Mouse (Mus musculus) cerebellum, adult 2 months (tissue): ENCODE measurements around the gene Gfi1b. TPM values are rescaled to one million over a fixed set of nuclear protein-coding genes. Genes with fewer than 3 reads are reported as not detected.
A peak's percentile ranks its signal among the peaks of the same experiment; 100 is the strongest.

Experiments used
- DNase-seq, 2 experiments: peaks; one replicate each; pipeline ENCODE4 v3.0.0; 2021
- H3K27ac ChIP-seq: fragments of 200-500 bp; 2 replicates; pipeline ENCODE4 v1.5.1; 2012; ENCODE audit warnings: low read length, control low read depth, inconsistent platforms; ENCODE audit not compliant: insufficient read depth
- H3K27me3 ChIP-seq: fragments of 200-500 bp; 2 replicates; pipeline ENCODE4 v1.6.1; 2012; ENCODE audit warnings: inconsistent platforms, mild to moderate bottlenecking, low read length, moderate library complexity; ENCODE audit not compliant: control insufficient read depth, insufficient read depth
- H3K4me1 ChIP-seq: fragments of 200-500 bp; 2 replicates; pipeline ENCODE4 v1.6.1; 2011; ENCODE audit warnings: low read length; ENCODE audit not compliant: control insufficient read depth, insufficient read depth
- H3K4me3 ChIP-seq: fragments of 200-500 bp; replicated peaks from 2 replicates; pipeline ENCODE3; 2011; ENCODE audit warnings: mild to moderate bottlenecking, low read depth, low read length, control low read depth; ENCODE audit not compliant: insufficient read depth
- CTCF ChIP-seq: fragments of 200-500 bp; IDR thresholded peaks from 2 replicates; pipeline ENCODE4 v1.5.1; 2011; ENCODE audit warnings: low read depth, mild to moderate bottlenecking, control low read depth, low read length, moderate library complexity, borderline replicate concordance; ENCODE audit not compliant: insufficient read depth
- POLR2A ChIP-seq: fragments of 200-500 bp; IDR thresholded peaks from 2 replicates; pipeline ENCODE4 v1.6.1; 2011; ENCODE audit warnings: low read length, control low read depth, borderline replicate concordance; ENCODE audit not compliant: insufficient read depth
- WGBS: fragments of 180-500 bp; shearing (Covaris S2); methylation state at CpG from one replicate; pipeline ENCODE4 v1.1.7; 2018; 5-methylcytosine and 5-hydroxymethylcytosine counted together
- polyA plus RNA-seq: library from polyadenylated mRNA; depleted of rRNA; stranded (reverse); fragments of >200 nt; gene quantifications from 2 replicates; pipeline ENCODE4 v1.2.3, GENCODE M21; 2012; rRNA removed

Gene Gfi1b
- polyA plus RNA-seq, 1 experiment = 0.18 TPM

- Histone ChIP-seq H3K4me1 (no peaks in the 10 kb centered on the region), H3K27ac (no peak overlapping the region), H3K4me3 (no peak overlapping the region), H3K27me3 (no peaks in the 10 kb centered on the region)
- no peak for TF ChIP-seq POLR2A
- no peak for TF ChIP-seq CTCF
- WGBS = 27% methylated on average over 3 of the region's 3 CpGs
- no peak for DNase-seq
Measured at GRCm38 (mm10) chr2:28576815-28577214, 45.0 kb downstream of the Gfi1b start.

- no peak for TF ChIP-seq CTCF
- no peak for TF ChIP-seq POLR2A
- Histone ChIP-seq H3K27ac (no peak overlapping the region), H3K27me3 (no peaks in the 10 kb centered on the region), H3K4me3 (no peak overlapping the region), H3K4me1 (no peaks in the 10 kb centered on the region)
- DNase-seq = no peak
- WGBS = 37% methylated on average over 4 of the region's 4 CpGs
Measured at GRCm38 (mm10) chr2:28575341-28575740, 46.4 kb downstream of the Gfi1b start.

- DNase-seq = no peak
- no peaks in the 10 kb centered on the region for H3K4me1 ChIP-seq
- 65% methylated on average over 3 of the region's 3 CpGs for WGBS
- no peak for TF ChIP-seq CTCF
- no peak for TF ChIP-seq POLR2A
- H3K4me3 ChIP-seq = no peak overlapping the region
- H3K27ac ChIP-seq = no peak overlapping the region
- H3K27me3 ChIP-seq = no peaks in the 10 kb centered on the region
Measured at GRCm38 (mm10) chr2:28569903-28570302, 51.9 kb downstream of the Gfi1b start.

- 42% methylated on average over 5 of the region's 5 CpGs for WGBS
- no peak for TF ChIP-seq CTCF
- no peak for TF ChIP-seq POLR2A
- H3K27me3 ChIP-seq = no peaks in the 10 kb centered on the region
- H3K27ac ChIP-seq = no peak overlapping the region
- DNase-seq = no peak
- H3K4me1 ChIP-seq = peaks cover 10% of the 10 kb centered on the region
- no peak overlapping the region for H3K4me3 ChIP-seq
Measured at GRCm38 (mm10) chr2:28566545-28566944, 55.2 kb downstream of the Gfi1b start.

GRCm38 (mm10) chr2:28564380-28564779, 57.4 kb downstream of the Gfi1b start:
- no peak for DNase-seq
- no peak for TF ChIP-seq CTCF
- Histone ChIP-seq H3K4me3 (no peak overlapping the region), H3K27me3 (no peaks in the 10 kb centered on the region), H3K27ac (no peak overlapping the region), H3K4me1 (peaks cover 10% of the 10 kb centered on the region)
- WGBS = 96% methylated on average over 4 of the region's 4 CpGs

GRCm38 (mm10) chr2:28563830-28564229, 58.0 kb downstream of the Gfi1b start:
- Histone ChIP-seq H3K4me3 (no peak overlapping the region), H3K27ac (no peak overlapping the region), H3K4me1 (peaks cover 10% of the 10 kb centered on the region), H3K27me3 (no peaks in the 10 kb centered on the region)
- TF ChIP-seq CTCF = no peak
- TF ChIP-seq POLR2A = no peak
- DNase-seq = peak in 1 of 2 experiments; percentile 41

- 39% methylated on average over 6 of the region's 6 CpGs for WGBS
- H3K27me3 ChIP-seq = no peaks in the 10 kb centered on the region
- H3K4me3 ChIP-seq = no peak within 1 kb of the TSS
- peaks cover 10% of the 10 kb centered on the region for H3K4me1 ChIP-seq
- no peak within 1 kb of the TSS for H3K27ac ChIP-seq
- no peak for DNase-seq
- no peak for TF ChIP-seq POLR2A
- TF ChIP-seq CTCF = no peak
Measured at GRCm38 (mm10) chr2:28563303-28563702, 58.5 kb downstream of the Gfi1b start, which contains the start of gene Cel. Gene Cel (minus strand): TSS chr2:28563403.

Other genes starting within 250 kb of the Gfi1b start
- gene Ppp1r26, start 175.2 kb downstream of the Gfi1b start, polyA plus RNA-seq = 11.5 and 12.4 TPM in 2 replicates
- gene 1700007K13Rik, start 155.7 kb downstream of the Gfi1b start, polyA plus RNA-seq = 4.0 TPM in 2 replicates
- 43.2 and 44.5 TPM in 2 replicates for gene Mrps2, start 153.9 kb downstream of the Gfi1b start, polyA plus RNA-seq
- 1.1 and 1.5 TPM in 2 replicates for gene Gbgt1, start 125.1 kb downstream of the Gfi1b start, polyA plus RNA-seq
- gene Gm10134, start 115.9 kb downstream of the Gfi1b start, polyA plus RNA-seq = 0.48 TPM in 1 of 2 replicates, not detected in the other
- gene Ralgds, start 108.9 kb downstream of the Gfi1b start, polyA plus RNA-seq = 133 and 151 TPM in 2 replicates
- gene Cel, start 58.6 kb downstream of the Gfi1b start, polyA plus RNA-seq = 0.10 TPM in 2 replicates
- 32.4 and 32.6 TPM in 2 replicates for gene Gtf3c5, start 38.2 kb downstream of the Gfi1b start, polyA plus RNA-seq
- gene Tsc1, start 19.2 kb upstream of the Gfi1b start, polyA plus RNA-seq = 34.4 and 34.9 TPM in 2 replicates
- 0.61 and 1.5 TPM in 2 replicates for gene Spaca9, start 77.7 kb upstream of the Gfi1b start, polyA plus RNA-seq
- 0.70 and 0.98 TPM in 2 replicates for gene Ak8, start 78.2 kb upstream of the Gfi1b start, polyA plus RNA-seq
- gene Gtf3c4, start 218.4 kb upstream of the Gfi1b start, polyA plus RNA-seq = 15.5 and 15.7 TPM in 2 replicates
- 5.8 and 6.4 TPM in 2 replicates for gene Ddx31, start 218.4 kb upstream of the Gfi1b start, polyA plus RNA-seq